Mouse (Mus musculus) mouse embryonic stem cell (cell line): ENCODE data around the gene Cdk5rap1.

Source experiments
- in situ Hi-C, 2 experiments: fragments of 300-500 bp; cut with MboI; formaldehyde crosslinking; loops; 1 replicate in 1 of 2; 3 replicates in 1 of 2; pipeline ENCODE4 v1.14.3; 2019 to 2020; ENCODE audit warnings: low sequenced_read_pairs in 2 of 2, low pct_unique_long_range_greater_than_20kb in 1 of 2, mixed read lengths in 1 of 2; ENCODE audit not compliant: unreplicated experiment in 1 of 2

Gene Cdk5rap1

DNA sequence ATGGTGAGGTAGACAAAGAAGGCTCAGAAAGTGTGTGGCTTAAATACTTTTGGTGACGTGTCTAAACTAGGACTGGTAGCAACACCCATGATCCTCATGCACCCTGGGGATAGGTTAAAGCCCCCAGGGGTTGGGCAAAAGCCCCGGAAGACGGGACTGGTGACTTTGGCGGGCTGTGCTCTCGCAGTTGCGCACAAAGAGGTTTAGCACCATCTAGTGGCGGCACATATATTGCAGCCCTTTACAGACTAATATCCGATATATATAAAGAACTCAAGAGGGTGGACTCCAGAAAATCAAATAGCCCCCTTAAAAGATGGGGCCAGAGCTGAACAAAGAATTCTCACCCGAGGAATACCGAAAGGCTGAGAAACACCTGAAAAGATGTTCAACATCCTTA is 78.1 kb downstream of the Cdk5rap1 start:
- in situ Hi-C loops: loop anchor here in 1 of 2 experiments (5.0 kb wide), 1 partner anchor 77 kb away; no protein-coding TSS in a partner anchor

DNA sequence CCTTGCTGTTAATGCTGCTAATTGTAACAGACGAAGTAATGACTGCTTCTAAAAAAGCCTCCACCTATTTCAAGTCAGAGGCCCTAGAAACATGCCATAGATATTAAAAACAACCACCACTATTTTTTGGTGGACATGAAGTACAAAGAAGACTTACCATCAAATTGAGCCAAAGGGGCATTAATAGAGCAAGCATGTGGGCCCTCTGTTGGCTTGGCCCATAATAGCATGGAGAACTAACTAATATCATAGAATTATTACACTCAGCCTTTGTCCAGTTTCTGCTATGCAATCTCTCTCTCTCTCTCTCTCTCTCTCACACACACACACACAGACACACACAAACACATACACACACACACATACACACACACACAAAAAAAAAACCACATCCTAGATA is 80.0 kb downstream of the Cdk5rap1 start:
- in situ Hi-C loops: loop anchor here in 1 of 2 experiments (5.0 kb wide), 1 partner anchor 76 kb away; no protein-coding TSS in a partner anchor

DNA sequence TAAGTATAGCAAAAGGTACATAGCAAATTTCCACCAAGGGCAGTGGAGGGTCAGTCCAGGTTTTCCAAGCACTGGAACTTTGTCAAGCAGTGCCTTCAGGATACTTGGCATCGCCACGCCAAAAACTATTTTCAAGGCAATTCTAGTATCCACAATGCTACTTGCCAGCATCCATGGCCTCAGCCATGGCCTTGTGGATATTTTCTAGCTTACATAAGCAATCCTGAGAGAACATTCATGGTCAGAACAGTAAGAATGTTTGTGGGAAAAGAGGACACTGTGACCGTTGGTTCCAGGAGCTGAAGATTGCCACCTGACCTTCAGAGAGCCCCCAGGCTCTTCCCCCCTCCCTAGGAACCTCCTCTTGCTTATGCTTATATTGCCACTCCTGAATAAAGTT is 80.9 kb downstream of the Cdk5rap1 start:
- in situ Hi-C loops: loop anchor here in 1 of 2 experiments (5.0 kb wide), 1 partner anchor 75 kb away; no protein-coding TSS in a partner anchor
